Mouse (Mus musculus): ENCODE measurements at regions not wholly inside any gene's neighbourhood (a gene's known extent, or its start where the extent isn't known, plus 50 kb on each side); places are given as distances from the start of the nearest gene placed in this dataset.

- H3K36me3 ChIP-seq (replicated peaks), result no peaks in the 10 kb centered on the region
- ATAC-seq (ENCODE audit: extremely low read depth, insufficient number of reproducible peaks, low FRiP score, poor library complexity, severe bottlenecking) (no peak), DNase-seq (ENCODE audit: low spot score) (no peak)
- TF ChIP-seq TAL1 (conservative IDR thresholded peaks at IDR 0.05; ENCODE audit: low read depth, low read length) (no peak), POLR2AphosphoS5 (IDR thresholded peaks at IDR 0.05; ENCODE audit: insufficient replicate concordance, low read depth, low read length) (no peak), GATA2 (IDR thresholded peaks at IDR 0.05; ENCODE audit: borderline replicate concordance, low read depth, low read length) (no peak), CTCF (IDR thresholded peaks at IDR 0.05; ENCODE audit: low read depth, low read length) (no peak), GATA1 (IDR thresholded peaks at IDR 0.05; ENCODE audit: borderline replicate concordance, low read length) (no peak)
- H3K9me3 ChIP-seq (replicated peaks), result no peaks in the 10 kb centered on the region
- no peaks in the 10 kb centered on the region for H3K27me3 ChIP-seq (ENCODE audit: insufficient read depth, low read length)
- no peaks in the 10 kb centered on the region for H3K4me1 ChIP-seq (ENCODE audit: insufficient read depth, low read depth, low read length)
- no peak overlapping the region for H3K4me3 ChIP-seq (ENCODE audit: low read depth, low read length)
Observed at GRCm38 (mm10) chr13:6292098-6292497, 255.9 kb upstream of the Pitrm1 start.

- Histone ChIP-seq H3K36me3 (replicated peaks) (no peaks in the 10 kb centered on the region), H3K27me3 (ENCODE audit: insufficient read depth, low read length) (no peaks in the 10 kb centered on the region), H3K9me3 (replicated peaks) (no peaks in the 10 kb centered on the region), H3K4me1 (ENCODE audit: insufficient read depth, low read depth, low read length) (no peaks in the 10 kb centered on the region), H3K4me3 (ENCODE audit: low read depth, low read length) (no peak overlapping the region)
- TF ChIP-seq POLR2AphosphoS5 (IDR thresholded peaks at IDR 0.05; ENCODE audit: insufficient replicate concordance, low read depth, low read length) (no peak), CTCF (IDR thresholded peaks at IDR 0.05; ENCODE audit: low read depth, low read length) (no peak), GATA2 (IDR thresholded peaks at IDR 0.05; ENCODE audit: borderline replicate concordance, low read depth, low read length) (no peak)
- ATAC-seq (ENCODE audit: extremely low read depth, insufficient number of reproducible peaks, low FRiP score, poor library complexity, severe bottlenecking) (no peak), DNase-seq (ENCODE audit: low spot score) (no peak)
Observed at GRCm38 (mm10) chr13:6305718-6306117, 242.2 kb upstream of the Pitrm1 start.

GRCm38 (mm10) chr13:6306616-6306988, 241.3 kb upstream of the Pitrm1 start:
- no peak for TF ChIP-seq GATA1 (IDR thresholded peaks at IDR 0.05; ENCODE audit: borderline replicate concordance, low read length)
- no peak for TF ChIP-seq TAL1 (conservative IDR thresholded peaks at IDR 0.05; ENCODE audit: low read depth, low read length)
- TF ChIP-seq POLR2AphosphoS5 (IDR thresholded peaks at IDR 0.05; ENCODE audit: insufficient replicate concordance, low read depth, low read length), result no peak
- TF ChIP-seq GATA2 (IDR thresholded peaks at IDR 0.05; ENCODE audit: borderline replicate concordance, low read depth, low read length), result no peak
- no peak for TF ChIP-seq CTCF (IDR thresholded peaks at IDR 0.05; ENCODE audit: low read depth, low read length)
- H3K27me3 ChIP-seq (ENCODE audit: insufficient read depth, low read length), result no peaks in the 10 kb centered on the region
- H3K4me3 ChIP-seq (ENCODE audit: low read depth, low read length), result no peak overlapping the region
- H3K36me3 ChIP-seq (replicated peaks), result no peaks in the 10 kb centered on the region
- ATAC-seq (ENCODE audit: extremely low read depth, insufficient number of reproducible peaks, low FRiP score, poor library complexity, severe bottlenecking) (no peak), DNase-seq (ENCODE audit: low spot score) (no peak)
- H3K9me3 ChIP-seq (replicated peaks), result no peaks in the 10 kb centered on the region
- no peaks in the 10 kb centered on the region for H3K4me1 ChIP-seq (ENCODE audit: insufficient read depth, low read depth, low read length)

- H3K4me1 ChIP-seq (ENCODE audit: insufficient read depth, low read depth, low read length), result no peaks in the 10 kb centered on the region
- H3K4me3 ChIP-seq (ENCODE audit: low read depth, low read length), result no peak overlapping the region
- H3K9me3 ChIP-seq (replicated peaks), result no peaks in the 10 kb centered on the region
- ATAC-seq (ENCODE audit: extremely low read depth, insufficient number of reproducible peaks, low FRiP score, poor library complexity, severe bottlenecking), result no peak
- TF ChIP-seq GATA2 (IDR thresholded peaks at IDR 0.05; ENCODE audit: borderline replicate concordance, low read depth, low read length) (no peak), TAL1 (conservative IDR thresholded peaks at IDR 0.05; ENCODE audit: low read depth, low read length) (no peak), GATA1 (IDR thresholded peaks at IDR 0.05; ENCODE audit: borderline replicate concordance, low read length) (no peak), CTCF (IDR thresholded peaks at IDR 0.05; ENCODE audit: low read depth, low read length) (no peak), POLR2AphosphoS5 (IDR thresholded peaks at IDR 0.05; ENCODE audit: insufficient replicate concordance, low read depth, low read length) (no peak)
- H3K27me3 ChIP-seq (ENCODE audit: insufficient read depth, low read length), result no peaks in the 10 kb centered on the region
- DNase-seq (ENCODE audit: low spot score), result no peak
- H3K36me3 ChIP-seq (replicated peaks), result no peaks in the 10 kb centered on the region
Observed at GRCm38 (mm10) chr13:6306989-6307917, 240.7 kb upstream of the Pitrm1 start.

GRCm38 (mm10) chr13:6316201-6316600, 231.7 kb upstream of the Pitrm1 start:
- no peak for DNase-seq (ENCODE audit: low spot score)
- no peak overlapping the region for H3K4me3 ChIP-seq (ENCODE audit: low read depth, low read length)
- H3K27me3 ChIP-seq (ENCODE audit: insufficient read depth, low read length), result no peaks in the 10 kb centered on the region
- H3K4me1 ChIP-seq (ENCODE audit: insufficient read depth, low read depth, low read length), result no peaks in the 10 kb centered on the region
- H3K9me3 ChIP-seq (replicated peaks), result no peaks in the 10 kb centered on the region
- H3K36me3 ChIP-seq (replicated peaks), result no peaks in the 10 kb centered on the region
- TF ChIP-seq GATA2 (IDR thresholded peaks at IDR 0.05; ENCODE audit: borderline replicate concordance, low read depth, low read length), result no peak
- TF ChIP-seq POLR2AphosphoS5 (IDR thresholded peaks at IDR 0.05; ENCODE audit: insufficient replicate concordance, low read depth, low read length), result no peak
- no peak for TF ChIP-seq GATA1 (IDR thresholded peaks at IDR 0.05; ENCODE audit: borderline replicate concordance, low read length)
- TF ChIP-seq CTCF (IDR thresholded peaks at IDR 0.05; ENCODE audit: low read depth, low read length), result no peak
- TF ChIP-seq TAL1 (conservative IDR thresholded peaks at IDR 0.05; ENCODE audit: low read depth, low read length), result no peak
- no peak for ATAC-seq (ENCODE audit: extremely low read depth, insufficient number of reproducible peaks, low FRiP score, poor library complexity, severe bottlenecking)

- H3K4me3 ChIP-seq (ENCODE audit: low read depth, low read length), result no peak overlapping the region
- H3K9me3 ChIP-seq (replicated peaks), result no peaks in the 10 kb centered on the region
- no peaks in the 10 kb centered on the region for H3K36me3 ChIP-seq (replicated peaks)
- DNase-seq (ENCODE audit: low spot score) (no peak), ATAC-seq (ENCODE audit: extremely low read depth, insufficient number of reproducible peaks, low FRiP score, poor library complexity, severe bottlenecking) (no peak)
- no peaks in the 10 kb centered on the region for H3K27me3 ChIP-seq (ENCODE audit: insufficient read depth, low read length)
- no peak for TF ChIP-seq POLR2AphosphoS5 (IDR thresholded peaks at IDR 0.05; ENCODE audit: insufficient replicate concordance, low read depth, low read length)
- H3K4me1 ChIP-seq (ENCODE audit: insufficient read depth, low read depth, low read length), result no peaks in the 10 kb centered on the region
Observed at GRCm38 (mm10) chr13:6323948-6324347, 224.0 kb upstream of the Pitrm1 start.

Measured in G1E (cell line).